Mouse (Mus musculus): ENCODE measurements around the gene Dlgap1.

Gene Dlgap1

GRCm38 (mm10) chr17:70779770-70780169 lies 810.9 kb downstream of the Dlgap1 start:
- no peak for DNase-seq

DNA sequence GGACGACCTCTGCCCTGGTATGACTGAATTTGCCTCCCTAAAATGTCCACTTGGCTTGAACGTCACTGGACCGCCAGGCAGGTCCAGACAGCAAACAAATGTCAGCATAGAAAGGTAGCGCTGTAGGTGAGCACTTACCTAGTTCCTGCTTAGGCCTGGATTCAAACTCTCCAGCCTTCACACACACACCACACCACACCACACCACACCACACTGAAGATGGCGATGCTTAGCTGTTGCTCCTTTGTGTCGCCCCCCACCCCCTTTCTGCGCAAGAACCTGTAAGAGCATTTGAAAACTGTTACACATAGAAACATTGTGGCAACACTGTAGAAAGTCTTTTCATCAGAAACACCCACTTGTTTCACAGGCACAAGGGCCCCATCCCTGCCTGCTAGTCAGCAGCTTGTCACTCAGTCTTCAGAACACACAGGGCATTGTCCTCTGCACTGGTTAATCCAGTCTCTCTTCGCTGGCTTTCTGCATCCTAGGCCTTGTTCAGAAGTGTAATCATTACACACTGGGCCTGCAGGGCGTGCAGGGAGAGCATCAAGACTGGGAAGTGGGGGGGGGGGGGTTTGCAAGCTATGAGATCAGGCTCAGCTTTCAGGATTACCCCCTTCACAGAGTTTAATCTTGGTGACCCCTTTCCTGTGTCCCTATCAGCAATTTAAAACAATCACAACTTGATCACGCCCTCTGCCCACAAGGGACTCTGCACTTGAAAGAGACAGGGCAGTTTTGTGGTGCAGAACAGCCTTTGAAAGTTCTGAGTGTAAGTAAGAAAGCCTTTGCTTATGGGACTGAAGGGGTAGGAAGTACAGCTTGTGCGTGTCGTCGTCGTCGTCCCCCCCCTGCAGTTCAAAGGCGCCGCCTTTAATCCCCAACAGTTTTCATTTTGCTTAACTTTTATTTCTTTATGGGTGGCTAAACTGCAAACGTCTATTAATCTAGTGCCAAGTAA lies 812.1 kb downstream of the Dlgap1 start:
- DNase-seq: peak; percentile 24

DNA sequence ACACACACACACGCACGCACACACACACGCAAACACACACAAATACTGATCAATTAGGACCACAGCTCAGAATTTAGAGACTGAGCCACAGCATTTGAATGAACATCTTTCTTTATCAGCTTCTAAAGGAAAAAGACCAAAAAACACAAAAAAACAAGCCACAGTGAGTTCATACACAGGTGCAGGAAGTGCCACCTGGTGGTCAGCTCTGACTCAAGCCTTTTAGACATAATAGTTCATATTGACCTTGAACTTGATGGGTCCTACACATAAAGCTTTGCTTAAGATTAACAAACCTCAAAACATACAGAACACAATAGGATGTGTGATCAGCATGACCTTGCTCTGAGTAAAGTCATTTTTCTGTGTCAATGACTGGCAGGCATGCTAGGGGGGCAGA lies 814.4 kb downstream of the Dlgap1 start:
- peak; percentile 40 for DNase-seq

DNA sequence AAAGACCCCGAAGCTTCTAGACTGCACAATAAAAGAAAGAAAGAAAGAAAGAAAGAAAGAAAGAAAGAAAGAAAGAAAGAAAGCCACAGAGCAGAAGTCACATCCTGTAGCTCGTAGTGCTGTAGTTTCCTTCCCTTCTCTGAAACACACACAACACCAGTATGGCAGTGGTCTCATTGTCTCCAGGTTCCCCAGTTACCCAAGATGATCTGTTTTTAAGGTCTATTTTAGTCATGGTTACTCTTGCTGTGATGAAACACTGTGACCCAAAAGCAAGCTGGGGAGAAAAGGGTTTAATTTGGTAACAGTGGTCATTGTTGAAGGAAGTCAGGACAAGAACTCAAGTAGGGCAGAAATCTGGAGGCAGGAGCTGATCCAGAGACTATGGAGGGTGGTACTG lies 818.5 kb downstream of the Dlgap1 start:
- no peak for DNase-seq

DNA sequence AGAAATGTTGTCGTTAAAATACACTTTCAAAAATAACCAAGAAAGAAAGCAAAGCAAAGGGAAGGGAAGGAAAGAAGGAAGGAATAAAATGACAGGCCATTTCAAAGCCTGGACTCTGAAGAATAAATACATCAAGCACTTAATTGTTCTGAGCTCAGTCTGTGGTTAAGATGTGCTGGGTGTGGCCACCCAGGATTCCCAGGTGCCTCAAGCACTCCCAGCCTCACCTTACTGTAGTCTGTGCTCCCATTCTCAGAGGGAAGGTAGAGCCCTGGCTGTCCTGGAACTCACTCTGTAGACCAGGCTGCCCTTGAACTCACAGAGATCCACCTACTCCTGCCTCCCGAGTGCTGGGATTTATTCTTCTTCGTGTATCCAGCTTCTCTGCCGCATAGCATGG lies 821.9 kb downstream of the Dlgap1 start:
- no peak for DNase-seq

GRCm38 (mm10) chr17:70791596-70792275 lies 822.9 kb downstream of the Dlgap1 start:
- no peak for DNase-seq

- no peak for DNase-seq
Observed at GRCm38 (mm10) chr17:70794291-70794690, 825.4 kb downstream of the Dlgap1 start.

DNA sequence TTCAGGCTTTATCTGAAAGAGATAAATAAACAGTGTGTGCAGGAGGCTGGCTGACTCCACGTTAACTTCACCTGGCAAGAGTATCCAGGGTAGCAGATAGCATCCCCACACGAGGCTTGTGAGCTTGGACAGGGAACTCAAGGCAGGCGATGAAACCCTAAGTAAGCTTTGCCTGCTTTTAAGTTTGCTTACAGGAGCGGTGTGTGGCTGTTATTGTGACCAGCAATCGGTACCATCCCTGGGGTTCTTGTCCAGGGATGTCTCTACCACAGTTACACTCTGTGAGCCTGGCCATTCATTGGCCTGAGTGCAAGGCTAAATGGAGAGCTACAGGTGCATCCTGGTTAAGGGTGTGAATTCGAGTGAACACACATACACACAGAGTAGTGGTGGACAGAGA lies 825.8 kb downstream of the Dlgap1 start:
- DNase-seq: no peak

DNA sequence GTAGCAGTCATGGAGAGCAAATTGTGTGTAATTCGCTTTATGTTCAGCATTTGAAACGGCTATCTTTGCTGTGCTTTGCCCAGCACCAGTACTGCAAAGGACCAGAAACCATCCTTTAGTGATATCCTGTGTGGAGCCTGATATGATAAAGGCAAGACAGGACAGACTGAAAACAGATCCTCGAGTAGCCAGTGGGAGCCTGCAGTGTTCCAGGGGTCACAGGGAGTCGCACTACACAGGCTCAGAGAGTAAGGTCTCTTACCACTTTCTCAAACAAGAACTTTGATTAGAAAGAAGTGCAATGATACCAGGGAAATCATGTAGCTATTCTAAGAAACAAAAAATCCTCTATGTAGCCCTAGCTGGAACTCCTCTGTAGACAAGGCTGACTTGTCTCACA lies 826.3 kb downstream of the Dlgap1 start:
- DNase-seq: no peak

- DNase-seq: no peak
Observed at GRCm38 (mm10) chr17:70796940-70797772, 828.3 kb downstream of the Dlgap1 start.

DNA sequence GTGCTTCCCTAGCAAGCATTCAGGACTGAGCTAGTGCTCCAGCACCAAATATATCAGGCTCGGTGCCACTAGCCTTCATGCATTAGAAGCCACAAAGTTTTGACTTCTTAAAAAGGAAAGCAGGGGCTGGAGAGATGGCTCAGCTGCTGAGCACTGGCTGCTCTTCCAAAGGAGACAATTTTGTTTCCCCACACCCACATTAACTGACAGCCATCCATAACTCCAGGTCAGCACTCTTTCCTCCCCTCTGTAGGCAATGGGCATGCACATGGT lies 828.8 kb downstream of the Dlgap1 start:
- no peak for DNase-seq

GRCm38 (mm10) chr17:70799266-70799665 lies 830.4 kb downstream of the Dlgap1 start:
- no peak for DNase-seq

DNA sequence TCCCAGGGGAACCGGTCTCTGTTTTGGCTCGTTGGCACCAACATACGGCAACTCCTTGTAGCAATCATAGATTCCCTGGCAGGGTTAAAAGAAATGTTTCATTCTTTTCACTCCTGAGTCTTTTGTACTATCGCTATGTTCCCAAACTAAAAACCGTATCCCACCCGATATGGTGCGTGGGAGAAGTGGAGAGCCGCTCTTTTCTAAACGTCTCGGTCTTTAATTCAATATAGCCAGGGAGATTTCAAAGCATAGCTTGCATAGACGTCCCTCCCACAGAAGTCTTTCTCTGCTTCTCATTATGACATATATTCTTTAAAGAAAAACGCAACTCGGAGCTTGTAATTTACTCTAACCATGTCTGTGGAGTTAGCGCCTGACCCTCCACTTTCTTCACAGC lies 833.1 kb downstream of the Dlgap1 start:
- DNase-seq: no peak

- DNase-seq: no peak
Observed at GRCm38 (mm10) chr17:70805866-70806265, 837.0 kb downstream of the Dlgap1 start.

DNA sequence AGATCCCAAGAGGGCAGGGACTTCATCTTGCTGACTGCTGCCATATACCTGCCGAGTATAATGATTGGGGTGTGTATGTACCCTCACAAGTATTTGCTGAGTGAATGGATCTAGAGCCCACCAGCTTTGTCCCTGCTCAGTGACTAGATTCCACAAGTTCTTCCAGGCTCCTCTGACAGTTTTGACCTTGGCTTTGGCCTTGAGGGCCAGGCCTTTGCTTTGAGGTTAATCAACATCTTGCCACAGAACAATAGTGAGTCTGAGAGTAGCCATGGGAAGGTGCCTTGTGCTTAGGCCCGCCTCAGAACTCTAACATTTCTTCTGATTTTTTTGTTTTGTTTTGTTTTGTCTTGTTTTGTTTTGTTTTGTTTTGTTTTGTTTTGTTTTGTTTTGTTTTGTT lies 837.7 kb downstream of the Dlgap1 start:
- DNase-seq: no peak

- no peak for DNase-seq
Observed at GRCm38 (mm10) chr17:70807885-70808284, 839.0 kb downstream of the Dlgap1 start.

GRCm38 (mm10) chr17:70808837-70809236 lies 840.0 kb downstream of the Dlgap1 start:
- peak; percentile 42 for DNase-seq

- DNase-seq: no peak
Observed at GRCm38 (mm10) chr17:70809776-70810175, 840.9 kb downstream of the Dlgap1 start.

DNA sequence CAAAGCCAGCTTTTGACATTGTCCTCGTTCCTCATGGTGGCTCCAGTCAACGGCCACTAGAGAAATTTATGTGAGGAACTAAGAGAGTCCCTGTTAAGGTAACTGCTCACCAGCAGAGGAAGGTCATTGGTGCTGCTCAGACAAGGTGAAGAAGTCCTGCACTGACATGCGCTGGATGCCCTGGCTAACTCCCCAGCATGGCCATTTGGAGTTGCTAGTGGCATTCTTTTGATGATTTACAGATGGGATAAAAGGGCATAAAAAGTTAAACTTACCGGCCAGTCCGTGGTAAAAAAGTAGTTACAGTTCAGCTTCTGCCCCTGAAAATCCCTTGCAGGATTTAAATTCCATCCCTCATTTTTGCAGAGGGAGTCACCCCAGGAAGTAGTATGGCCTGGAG lies 841.9 kb downstream of the Dlgap1 start:
- peak; percentile 30 for DNase-seq

DNA sequence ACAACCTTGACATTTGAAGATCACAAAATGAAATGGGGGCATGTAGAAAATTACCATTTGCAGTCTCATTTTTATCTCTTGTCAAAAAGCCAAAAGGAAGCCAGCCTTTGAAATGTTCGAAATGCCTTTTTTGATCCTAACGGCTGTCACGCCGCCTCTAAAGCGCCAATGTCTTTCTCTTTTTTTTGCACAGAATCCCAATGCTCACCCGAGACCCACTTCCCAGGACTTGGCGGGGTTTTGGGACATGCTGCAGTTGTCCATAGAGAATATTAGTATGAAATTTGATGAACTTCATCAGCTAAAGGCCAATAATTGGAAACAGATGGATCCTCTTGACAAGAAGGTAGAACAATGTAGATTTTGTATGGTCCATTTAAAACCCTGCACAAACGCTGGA lies 846.1 kb downstream of the Dlgap1 start:
- no peak for DNase-seq

DNA sequence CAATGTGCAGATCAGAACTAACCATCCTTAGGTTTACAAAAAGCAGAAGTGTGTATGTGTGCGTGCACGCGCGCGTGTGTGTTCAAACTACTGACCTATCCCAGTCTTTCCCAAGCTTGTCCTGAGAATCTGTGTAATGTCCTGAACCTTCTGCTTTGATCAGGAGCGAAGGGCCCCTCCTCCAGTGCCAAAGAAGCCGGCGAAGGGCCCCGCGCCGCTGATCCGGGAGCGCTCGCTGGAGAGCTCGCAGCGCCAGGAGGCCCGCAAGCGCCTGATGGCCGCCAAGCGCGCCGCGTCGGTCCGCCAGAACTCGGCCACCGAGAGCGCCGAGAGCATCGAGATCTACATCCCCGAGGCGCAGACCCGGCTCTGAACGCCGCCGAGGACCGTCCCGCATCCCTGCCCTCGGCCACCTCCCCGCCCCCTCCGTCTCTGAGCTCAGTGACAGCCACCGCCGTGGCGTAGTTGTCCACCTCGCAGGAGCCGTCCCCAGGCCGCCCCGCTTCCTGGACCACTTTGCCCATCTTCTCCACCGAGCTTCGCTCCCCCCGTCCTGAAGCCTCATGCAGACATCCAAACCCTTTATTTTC lies 849.1 kb downstream of the Dlgap1 start:
- peak; percentile 48 for DNase-seq

DNA sequence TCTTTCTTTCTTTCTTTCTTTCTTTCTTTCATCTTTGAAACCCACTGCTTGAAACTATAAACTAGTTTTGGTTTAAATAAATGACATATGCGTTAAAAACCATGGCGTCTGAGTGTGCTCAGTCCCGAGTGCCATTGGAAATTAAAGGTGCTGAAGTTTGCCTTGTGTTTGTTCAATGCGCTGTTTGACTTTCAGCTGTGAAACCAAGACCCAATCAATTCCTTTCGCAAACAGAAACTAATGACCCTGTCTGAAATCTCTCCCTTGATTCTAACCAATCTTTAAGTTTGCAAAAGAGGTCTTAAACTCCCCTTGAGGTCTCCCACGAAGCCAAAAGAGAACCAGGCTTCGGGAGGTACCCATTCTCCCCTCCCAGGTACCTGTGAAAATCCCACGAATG lies 854.2 kb downstream of the Dlgap1 start:
- no peak for DNase-seq

DNA sequence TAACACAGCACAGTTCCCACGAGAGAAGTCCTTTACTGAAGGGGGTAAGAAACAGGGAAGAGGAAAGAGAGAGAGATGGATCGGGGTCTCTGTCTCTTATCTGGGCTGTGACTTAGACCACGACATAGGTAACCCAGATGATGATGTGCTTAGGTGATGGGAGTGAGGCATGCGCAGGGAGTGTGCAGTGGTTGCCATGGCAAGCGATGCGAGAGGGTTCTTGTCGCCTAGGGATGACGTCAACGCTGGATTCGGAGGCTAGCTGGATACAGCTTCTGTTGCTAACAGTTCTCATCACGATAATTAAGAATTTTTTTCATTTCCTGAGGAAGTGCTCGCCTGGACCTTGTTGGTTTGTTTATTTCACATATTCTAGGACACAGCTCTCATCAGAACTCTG lies 857.4 kb downstream of the Dlgap1 start:
- DNase-seq: no peak
